Mouse (Mus musculus): ENCODE data around the gene Oxct2a. TPM values are rescaled to one million over a fixed set of nuclear protein-coding genes. Genes with fewer than 3 reads are reported as not detected.
"Not testable (repeated sequence)": the region's sequence is repeated elsewhere in the genome, so short reads cannot be mapped to it uniquely, and the experiment has no call there.

Oxct2a gene
- total RNA-seq (2022) = not detected

DNA sequence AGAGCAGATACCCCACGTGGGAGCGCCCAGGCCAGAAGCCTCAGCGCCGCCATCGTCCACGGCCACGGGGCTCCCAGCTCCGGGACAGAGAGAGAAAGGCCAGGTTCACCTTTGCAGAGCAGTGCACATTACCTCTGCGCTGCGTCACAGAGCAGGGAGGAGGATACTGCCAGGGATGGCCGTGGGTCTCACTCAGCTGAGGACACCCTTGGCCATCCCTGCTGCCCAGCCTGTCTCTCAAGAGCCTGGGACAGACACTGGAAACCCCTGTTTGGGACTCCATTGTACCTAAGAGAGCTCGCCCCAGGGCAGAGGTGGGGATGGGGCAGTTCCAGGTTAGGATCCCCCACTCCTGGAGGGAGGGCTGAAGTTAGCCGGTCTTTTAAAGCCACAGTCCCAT lies at the start of gene Oxct2a:
Oxct2a (minus strand) TSS at position 101 of the 400 bp plus-strand sequence.
- no peak for DNase-seq

DNA sequence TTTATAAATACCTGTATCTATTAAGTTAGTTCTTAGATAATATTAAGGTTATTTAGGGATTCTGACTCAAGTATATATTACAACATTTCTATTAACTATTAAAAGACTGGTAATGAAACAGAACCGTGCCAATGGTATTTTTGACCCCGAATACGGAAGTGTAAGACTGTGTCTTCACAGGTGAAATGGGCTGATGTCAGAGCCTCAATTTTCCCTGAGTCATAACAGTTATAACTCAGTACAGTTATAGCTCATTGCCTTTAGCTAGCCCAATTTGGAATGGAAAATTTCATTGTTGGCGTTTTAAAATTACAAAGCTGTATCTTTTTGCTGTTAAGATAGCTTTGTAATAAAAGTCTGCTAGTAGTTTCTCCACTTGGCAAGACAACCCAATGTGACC lies 40.1 kb upstream of the Oxct2a start:
- DNase-seq = no peak

DNA sequence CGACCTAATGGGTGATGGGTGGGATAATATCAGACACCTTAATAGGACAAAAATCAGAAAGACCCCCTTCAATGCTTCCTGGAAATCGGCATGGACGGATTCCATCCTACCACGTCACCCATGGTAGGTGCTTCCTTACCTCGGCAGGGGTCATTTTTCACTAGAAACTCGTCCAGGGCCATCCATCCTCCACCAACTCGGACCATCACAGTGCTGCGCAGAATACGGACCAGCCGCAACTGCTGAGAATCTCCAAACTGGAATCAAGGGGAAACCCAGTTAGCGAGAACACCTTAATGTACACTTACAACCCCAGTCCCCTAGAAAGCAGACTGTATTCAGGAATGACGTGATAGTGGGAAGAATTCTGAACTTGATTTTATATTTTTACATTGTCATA lies 37.3 kb upstream of the Oxct2a start:
- no peak for DNase-seq

DNA sequence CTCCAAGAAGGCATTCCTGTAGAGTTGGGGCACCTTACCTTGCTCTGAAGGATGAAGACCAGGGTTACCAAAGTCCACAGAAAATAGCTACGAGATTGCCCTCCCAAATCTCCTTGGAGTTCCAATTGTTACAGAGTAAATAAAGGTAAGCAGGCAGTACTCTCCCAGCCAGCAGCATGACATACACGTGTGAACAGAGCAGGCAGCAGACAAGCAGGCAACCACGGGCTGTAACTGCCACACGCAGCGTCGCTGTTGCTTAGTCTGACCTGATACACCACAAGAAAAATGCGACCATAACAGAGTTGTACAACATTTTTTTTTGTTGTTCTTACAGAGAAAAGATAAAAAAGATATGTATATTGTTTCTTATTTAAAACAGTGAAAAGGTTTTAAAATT lies 35.2 kb upstream of the Oxct2a start:
- no peak for DNase-seq

DNA sequence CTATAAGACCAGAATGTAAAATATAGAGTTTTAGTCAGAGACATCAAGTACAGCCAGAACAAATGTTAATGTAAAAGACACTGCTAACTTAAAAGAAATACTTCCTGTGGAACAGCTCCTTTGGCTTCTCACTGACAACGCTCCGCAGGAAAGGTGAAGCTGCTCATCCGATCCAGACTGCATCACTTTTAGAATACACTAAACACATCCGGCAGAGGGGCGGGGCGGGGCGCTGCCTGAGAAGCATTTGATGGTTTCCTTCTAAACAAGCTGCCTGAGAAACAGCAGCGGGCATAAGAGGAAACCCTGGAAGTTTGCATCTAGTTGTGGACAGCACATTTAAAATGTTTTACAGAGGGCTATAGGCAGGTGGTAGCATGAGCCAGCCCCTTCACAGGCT lies 32.5 kb upstream of the Oxct2a start:
- DNase-seq = no peak

DNA sequence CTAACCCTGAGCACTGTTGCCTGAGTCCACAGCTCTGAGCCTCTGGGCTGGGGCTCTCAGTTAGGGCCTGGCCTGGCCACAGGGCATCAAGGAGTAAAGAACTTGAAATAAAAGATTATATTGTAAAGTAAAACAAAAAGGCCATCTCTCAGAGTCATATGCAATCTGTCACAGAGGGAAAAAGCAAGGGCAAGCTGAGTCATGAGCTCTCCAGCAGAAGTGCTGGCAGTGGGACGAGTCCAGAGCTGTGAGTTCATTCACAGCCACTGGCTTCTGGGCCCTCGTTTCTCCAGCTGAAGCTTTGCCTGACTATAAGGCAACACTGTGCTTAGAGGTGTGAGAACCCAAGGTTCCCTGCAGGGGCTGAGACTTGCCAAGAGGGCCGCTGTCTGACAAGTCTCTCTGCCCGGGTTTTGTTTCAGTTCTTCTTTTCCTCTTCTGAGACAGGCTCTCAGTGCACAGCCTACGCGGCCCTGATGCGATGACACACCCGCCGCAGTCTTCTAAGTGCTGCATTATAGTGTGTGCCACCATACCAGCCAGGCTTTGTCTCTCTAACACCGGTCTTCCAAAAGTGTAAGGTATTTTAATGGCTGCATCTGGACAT lies 29.9 kb upstream of the Oxct2a start:
- peak; percentile 47 for DNase-seq

DNA sequence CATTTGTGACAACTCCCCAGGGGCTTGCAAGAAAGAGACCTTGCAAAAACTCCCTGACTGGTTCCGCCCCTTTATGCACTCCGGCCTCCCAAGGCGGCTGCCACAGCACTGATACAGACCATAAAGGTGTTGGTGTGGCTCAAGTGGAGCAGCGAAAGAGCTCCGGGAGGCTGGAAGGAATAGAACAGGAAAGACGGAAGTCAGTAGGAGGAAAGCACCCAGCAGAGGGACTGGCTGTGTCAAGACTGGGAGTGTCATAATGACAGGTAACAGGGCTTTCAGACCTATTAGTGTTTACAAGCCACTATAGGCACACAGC lies 20.0 kb upstream of the Oxct2a start:
- DNase-seq = no peak

DNA sequence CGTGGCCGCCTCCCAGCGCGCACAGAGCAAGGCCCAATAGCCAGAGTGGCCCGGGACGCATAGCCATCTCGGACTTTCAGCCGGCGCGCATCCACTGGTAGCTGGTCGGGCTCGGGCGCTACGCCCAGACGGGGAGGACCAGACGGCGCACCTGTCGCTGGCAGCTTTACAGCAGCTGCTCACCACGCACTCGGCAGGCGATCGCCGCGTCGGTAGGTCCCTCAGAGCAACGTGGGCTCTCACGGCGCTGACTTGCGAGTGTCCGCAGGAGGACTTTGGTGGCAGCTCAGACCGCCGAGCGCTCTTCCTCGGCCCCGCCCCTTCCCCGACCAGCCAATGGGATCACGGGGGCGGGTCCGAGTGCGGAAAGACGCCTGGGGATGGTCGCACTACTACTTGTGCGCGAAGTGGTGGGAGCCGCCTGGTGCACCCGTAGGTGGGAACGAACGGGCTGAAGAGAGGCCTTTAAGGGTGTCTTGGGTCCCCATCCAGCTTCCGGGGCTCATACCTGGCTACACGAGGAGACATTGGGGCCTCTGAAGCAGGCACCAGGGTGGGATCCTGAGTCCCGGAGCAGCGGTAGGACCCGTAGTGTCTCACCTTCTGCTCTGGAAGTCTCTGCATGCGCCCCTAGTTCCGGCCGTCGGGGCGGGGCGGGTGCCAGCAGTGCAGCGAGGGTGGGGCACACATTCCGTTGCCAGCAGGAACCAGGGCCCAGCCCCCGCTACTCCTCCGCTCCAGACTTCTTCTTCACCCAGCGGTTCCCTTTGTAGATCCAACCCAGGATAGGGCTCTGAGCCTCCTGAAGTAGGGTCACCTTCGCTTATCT lies 19.4 kb upstream of the Oxct2a start, which contains the start of gene Bmp8a:
Bmp8a (minus strand) TSS at position 611 of the 829 bp plus-strand sequence.
- peak; percentile 49 for DNase-seq

DNA sequence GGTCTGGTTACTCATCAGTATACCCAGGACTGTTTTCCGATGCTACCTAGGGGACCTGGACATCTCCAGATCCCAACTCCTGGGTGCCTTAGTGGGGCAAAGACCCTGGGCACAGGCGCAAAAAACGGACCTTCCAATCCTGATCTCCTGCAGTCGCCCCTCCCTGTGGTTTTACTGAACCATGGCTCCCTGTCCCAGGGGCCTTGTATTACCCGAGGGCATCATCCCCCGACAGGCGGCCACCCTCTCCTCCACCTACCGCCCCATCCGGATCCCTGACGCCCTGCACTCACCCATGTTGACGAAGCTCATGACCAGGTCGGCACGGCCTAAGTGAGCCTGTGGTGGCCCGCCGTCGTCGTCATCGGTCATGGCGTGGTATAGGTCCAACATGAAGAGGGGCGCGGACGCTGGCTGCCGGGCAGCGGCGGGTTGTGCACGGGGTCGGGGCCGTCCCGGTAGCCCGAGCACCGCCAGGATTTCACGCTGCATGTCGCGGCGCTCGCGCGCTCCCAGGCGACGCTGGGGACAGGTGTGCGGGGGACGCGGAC lies 18.7 kb upstream of the Oxct2a start:
- no peak for DNase-seq

DNA sequence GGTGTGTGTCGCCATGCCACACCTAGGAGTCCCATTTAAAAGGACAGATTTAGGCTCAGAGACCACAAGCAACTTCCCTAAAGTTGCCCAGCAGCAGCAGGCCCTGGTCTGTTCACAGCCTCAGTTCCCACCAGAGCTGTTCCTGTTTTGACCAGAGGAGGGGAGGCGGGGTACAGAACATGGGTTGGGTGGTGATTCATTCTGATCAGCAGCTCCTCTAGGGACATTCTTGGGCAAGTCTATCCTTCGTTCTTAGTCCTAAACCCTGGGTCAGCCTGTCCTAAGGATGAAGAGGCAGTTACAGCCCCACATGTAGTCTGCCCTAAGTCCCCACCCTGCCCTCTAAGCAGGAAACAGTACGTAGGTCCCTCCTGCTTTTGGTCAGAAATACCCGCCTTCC lies 16.8 kb upstream of the Oxct2a start:
- no peak for DNase-seq

DNA sequence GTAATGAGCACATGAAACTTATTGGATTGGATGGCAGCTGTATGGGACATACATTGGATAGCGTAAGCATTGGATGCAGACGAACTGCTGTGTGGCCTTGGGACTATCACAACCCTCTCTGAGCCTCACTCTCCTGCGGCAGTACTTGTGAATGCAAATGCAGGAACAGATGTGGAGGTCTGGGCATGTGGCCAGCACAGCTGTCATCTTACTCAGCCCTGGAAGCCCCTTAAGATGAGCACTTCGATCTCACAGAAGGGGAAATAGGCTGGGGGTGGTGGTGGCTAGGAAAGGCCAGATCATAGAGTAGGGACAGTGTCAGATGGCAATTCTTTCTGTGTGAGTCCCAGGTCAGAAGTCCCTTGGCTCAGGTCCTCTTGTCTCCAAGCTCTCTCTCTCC lies 14.3 kb upstream of the Oxct2a start:
- no peak for DNase-seq

DNA sequence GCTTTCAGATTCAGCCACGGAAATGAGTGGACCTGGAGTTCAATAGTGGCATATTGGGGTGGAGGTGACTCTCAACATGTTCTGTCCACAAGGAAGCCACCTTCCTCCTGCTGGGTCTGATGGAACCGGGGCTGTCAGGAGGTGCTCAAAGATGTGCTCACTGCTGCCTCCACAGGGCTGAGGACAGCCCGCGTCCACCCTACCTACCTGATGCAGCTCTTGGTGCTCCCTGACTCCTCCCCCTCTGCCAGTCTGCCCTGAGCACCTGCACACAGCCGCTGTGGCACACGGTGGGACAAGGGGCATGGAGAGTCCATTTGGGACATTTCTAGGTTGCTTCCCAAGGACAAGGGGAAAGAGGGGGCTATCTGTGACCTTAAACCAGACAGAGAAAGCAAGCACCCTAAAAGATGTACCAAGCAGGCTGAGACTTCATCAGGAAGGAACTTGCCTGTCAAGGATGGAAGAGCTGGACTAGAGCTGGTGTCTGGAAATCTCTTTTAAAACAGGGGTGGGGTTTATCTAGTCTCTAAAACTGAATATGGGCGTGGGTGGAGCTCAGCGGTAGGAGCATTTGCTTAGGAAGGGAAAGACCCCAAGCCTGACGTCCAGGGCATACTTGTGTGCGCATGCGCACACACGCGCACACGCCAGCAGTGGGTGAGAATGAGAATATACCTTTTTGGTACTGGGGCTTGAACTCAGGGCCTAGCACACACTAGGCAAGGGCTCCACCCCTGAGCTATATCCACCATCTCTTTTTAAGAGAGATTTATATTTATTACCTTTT lies 12.6 kb upstream of the Oxct2a start:
- DNase-seq = no peak

DNA sequence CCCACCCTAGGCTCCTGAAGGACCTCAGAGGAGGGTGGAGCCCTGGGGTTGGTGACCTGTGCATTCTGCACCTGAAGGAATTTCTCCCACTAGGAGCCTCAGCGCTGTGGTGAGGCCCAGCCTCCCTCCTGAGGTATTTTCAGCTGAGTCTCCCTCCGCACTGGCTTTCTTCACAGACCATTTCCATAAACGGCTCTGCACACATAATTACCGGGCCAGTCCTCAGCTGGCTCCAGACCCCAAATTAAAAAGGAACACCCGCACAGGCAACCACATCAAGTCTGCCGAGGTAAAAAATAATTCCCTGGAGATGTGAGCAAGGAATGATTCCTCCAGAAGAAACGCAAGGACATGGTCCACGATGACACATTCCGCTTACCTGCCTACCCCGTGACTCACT lies 11.8 kb upstream of the Oxct2a start:
- not testable (repeated sequence) for DNase-seq

DNA sequence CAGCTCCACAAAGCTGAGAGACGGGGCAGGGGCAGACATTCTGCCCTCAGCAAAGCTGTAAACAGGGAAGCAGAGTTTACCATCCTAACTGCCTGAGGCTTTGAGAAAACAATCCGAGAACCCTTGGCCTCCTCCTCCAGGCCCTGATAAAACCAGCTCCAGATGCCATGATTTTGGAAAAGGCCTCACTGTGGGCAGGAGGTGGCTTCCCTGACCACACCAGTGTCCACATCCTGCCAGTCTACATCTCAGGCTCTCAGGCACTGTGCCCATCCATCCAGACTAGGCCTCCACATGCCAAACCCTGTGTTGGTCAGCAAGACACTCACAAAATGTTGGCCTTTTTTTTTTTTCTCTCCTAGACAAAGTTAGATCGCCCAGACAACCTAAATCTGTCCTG lies 10.7 kb upstream of the Oxct2a start:
- DNase-seq = no peak

DNA sequence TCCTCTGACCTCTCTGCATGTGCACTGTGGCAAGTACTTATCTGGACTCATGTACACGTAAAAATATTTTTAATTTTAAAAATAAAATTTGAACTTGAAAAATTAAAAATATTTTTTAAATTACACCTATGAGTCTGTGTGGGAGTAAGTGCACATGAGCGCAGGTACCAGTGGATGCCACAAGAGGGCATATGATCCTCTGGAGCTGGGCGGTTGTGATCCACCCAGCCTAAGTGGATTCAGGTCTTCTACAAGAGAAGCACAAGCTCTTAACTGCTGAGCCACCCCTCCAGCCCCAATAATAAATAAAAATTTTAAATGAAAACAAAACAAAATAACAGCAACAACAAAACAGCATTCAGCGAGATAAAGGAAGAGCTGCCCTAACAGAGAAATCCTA lies 9.7 kb upstream of the Oxct2a start:
- DNase-seq = no peak

DNA sequence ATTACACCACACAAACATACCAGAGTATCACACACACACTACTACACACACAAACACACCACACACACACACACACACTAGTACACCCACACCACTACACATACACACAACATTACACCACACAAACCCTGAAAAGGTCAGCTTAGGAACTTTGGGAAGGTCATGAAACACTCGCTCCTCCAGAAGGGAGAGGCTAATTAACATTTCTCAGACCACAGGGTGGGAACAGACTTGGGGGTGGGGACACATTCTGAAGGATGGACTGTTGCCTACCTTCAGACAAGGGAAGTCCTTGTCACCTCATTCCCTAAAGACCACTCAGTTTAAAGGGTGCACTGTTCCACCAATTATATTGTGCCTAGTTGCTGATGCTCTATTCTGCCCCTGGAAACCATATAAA lies 8.5 kb upstream of the Oxct2a start:
- DNase-seq = not testable (repeated sequence)

DNA sequence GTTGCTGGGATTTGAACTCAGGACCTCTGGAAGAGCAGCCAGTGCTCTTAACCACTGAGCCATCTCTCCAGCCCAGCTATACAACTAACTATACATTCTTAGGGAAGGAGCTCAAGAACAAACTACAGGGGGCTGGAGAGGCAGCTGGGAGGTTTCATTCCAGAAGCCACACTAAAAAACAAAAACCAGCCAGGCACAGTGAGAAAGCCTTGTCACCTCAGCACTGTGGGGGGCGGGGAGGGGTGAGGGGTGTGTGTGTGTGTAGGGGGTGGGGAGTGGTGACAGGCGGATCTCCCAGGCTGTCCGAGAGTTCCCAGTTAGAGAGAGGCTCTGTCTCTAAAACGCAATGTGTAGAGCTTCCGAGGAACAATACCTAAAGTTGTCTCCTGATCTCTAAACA lies 7.9 kb upstream of the Oxct2a start:
- no peak for DNase-seq

DNA sequence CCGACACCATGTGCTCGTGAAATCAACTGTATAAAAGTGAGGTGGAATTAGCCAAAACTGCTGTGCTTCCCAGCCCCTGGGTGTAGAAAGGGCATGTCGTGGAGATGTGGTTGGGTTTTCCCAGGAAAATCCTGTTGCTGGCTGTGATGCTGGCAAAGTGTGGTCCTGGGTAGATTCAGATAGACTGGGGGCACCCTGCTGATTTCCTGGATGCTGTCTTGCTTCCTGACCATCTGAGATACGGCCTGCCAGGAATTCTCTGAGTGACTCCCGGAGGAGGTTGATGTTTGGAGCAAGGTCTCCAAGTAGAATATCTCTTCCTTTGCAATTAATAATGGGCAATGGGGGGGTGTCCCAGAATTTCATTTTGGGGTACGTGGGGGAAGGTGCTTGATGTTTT lies 5.5 kb upstream of the Oxct2a start:
- DNase-seq = no peak

DNA sequence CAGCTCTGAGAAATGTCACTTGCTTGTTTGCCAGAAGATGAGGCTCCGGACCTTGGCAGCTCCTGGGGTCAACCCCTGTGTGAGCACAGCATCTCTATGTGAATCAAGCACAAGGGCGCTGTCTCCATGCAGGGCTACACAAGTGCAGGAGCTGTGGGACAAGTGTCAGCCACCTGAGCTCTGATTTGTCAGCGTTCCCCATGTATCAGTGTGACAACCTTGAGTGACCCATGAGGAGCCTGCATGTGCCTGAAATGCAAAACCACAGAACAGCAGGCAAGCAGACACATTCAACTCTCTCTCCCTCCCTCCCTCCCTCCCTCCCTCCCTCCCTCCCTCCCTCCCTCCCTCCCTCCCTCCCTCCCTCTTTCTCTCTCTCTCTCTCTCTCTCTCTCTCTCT lies 4.2 kb upstream of the Oxct2a start:
- no peak for DNase-seq

DNA sequence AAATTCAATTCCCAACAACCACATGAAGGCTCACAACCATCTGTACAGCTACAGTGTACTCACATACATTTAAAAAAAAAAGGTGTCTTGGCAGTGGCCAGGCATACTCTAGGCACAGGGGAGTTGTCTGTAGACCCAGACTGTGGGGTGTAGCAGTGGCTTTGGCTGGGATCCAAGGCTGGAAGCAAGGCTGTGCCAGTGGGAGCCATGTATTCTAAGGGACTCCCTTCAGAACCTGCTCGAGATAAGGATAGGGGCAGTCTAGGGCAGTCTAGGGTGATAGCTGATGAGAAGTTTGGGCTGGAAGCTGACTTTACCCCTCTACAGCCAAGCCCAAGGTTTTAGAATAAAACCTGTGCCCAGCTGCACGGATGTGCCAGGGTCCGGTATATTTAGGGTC lies 2.7 kb upstream of the Oxct2a start:
- DNase-seq = no peak

DNA sequence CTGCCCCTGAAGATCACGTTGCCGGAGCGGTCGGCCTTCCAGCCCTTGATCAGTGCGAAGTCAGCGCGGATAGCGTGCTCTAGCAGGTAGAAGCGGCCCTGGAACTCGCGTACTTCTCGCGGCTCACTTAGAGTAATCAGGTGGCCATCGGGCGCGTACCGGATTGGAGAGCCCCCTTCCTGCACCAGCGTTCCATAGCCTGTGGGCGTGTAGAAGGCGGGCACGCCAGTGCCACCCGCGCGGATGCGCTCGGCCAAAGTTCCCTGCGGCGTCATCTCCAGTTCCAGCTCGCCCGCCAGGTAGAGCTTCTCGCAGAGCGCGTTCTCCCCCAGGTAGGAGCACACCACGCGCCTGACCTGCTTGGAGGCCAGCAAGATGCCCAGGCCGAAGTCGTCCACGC lies 524 bp downstream of the Oxct2a start:
- DNase-seq = not testable (repeated sequence)

DNA sequence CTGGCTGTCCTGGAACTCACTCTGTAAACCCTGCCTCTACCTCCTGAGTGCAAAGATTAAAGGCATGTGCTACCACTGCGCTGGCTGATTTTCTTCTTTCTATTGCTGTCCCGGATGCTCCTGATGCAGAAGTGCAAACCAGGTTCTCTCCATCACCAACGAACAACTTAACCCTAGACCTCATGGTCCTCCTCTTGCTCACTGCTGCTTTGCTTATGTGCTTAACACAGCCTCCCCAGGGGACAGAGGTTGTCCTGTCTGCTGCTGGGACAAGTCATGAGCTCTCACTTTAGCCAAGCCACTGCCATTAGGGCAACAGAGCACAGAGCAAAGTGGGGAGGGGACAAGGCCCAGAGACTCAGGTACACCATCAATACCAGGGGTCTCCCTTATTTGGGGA lies 8.9 kb downstream of the Oxct2a start:
- DNase-seq = no peak

DNA sequence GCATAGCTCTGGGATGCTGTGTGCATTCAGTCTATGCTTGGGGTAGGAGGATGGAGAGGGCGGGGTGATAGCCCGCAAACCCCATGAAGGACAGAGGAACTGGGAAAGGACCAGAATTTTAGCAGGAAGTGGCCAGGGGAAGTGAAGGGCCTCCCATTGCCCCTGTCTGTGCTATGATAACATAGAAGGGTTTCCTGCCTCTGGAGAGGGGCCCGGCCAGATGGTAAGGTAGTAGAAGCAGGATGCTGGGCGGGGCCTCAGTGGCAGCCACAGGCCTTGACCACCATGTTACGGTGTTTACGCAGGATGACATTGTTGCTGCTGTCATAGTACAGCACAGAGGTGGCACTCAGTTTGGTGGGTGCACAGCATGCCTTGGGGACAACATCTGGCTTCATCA lies 10.4 kb downstream of the Oxct2a start:
- no peak for DNase-seq

Measured in adrenal gland, adult 8-10 months (tissue).